Mouse (Mus musculus) midbrain, postnatal 0 days (tissue): ENCODE results near the gene Ano2. TPM values are rescaled to one million over a fixed set of nuclear protein-coding genes. Genes with fewer than 3 reads are reported as not detected.

Source experiments
- ATAC-seq: fragments of 200-750 bp; cut with Nextera tagmentation; 2 replicates; pipeline ENCODE4 v1.8.0; 2017; ENCODE audit warnings: moderate number of reproducible peaks, mild to moderate bottlenecking, moderate TSS enrichment, moderate library complexity; ENCODE audit not compliant: low FRiP score
- DNase-seq: peaks from one replicate; pipeline ENCODE4 v3.0.0-alpha.2; 2015; ENCODE audit warnings: low spot score
- H3K27ac ChIP-seq: fragments of 300-500 bp; sonication (generic); 2 replicates; pipeline ENCODE4 v1.5.1; 2014; ENCODE audit warnings: low read depth, mild to moderate bottlenecking, low read length, mixed read lengths
- H3K27me3 ChIP-seq: fragments of 300-500 bp; sonication (generic); 2 replicates; pipeline ENCODE4 v1.6.1; 2014; ENCODE audit warnings: low read length, control low read depth, mixed read lengths; ENCODE audit not compliant: insufficient read depth
- H3K36me3 ChIP-seq: fragments of 300-500 bp; sonication (generic); 2 replicates; pipeline ENCODE4 v1.6.1; 2014; ENCODE audit warnings: low read length, control low read depth, mixed read lengths; ENCODE audit not compliant: insufficient read depth
- H3K4me1 ChIP-seq: fragments of 300-500 bp; sonication (generic); 2 replicates; pipeline ENCODE4 v1.6.1; 2014; ENCODE audit warnings: mild to moderate bottlenecking, control low read depth, antibody characterized with exemption, low read length, mixed read lengths; ENCODE audit not compliant: insufficient read depth
- H3K4me2 ChIP-seq: fragments of 300-500 bp; sonication (generic); 2 replicates; pipeline ENCODE4 v1.6.1; 2014; ENCODE audit warnings: low read depth, mild to moderate bottlenecking, low read length, mixed read lengths; ENCODE audit not compliant: poor library complexity, severe bottlenecking
- H3K4me3 ChIP-seq: fragments of 300-500 bp; sonication (generic); 2 replicates; pipeline ENCODE4 v1.5.1; 2014; ENCODE audit warnings: low read depth, mild to moderate bottlenecking, low read length, moderate library complexity
- H3K9ac ChIP-seq: fragments of 300-500 bp; sonication (generic); replicated peaks from 2 replicates; pipeline ENCODE4 v1.6.1; 2014; ENCODE audit warnings: mild to moderate bottlenecking, low read length, moderate library complexity, mixed read lengths; ENCODE audit not compliant: poor library complexity, severe bottlenecking
- H3K9me3 ChIP-seq: fragments of 300-500 bp; sonication (generic); 2 replicates; pipeline ENCODE4 v1.6.1; 2016; ENCODE audit warnings: low read length, control low read depth
- CTCF ChIP-seq: IDR thresholded peaks from 2 replicates; pipeline ENCODE4 v1.5.1; 2016; ENCODE audit warnings: antibody characterized with exemption, mild to moderate bottlenecking
- WGBS: fragments of 180-500 bp; shearing (Covaris S2); extraction: QIAGEN DNeasy Blood & Tissue Kit; methylation state at CpG from one replicate; pipeline ENCODE4 v1.1.7; 2014; 5-methylcytosine and 5-hydroxymethylcytosine counted together
- polyA plus RNA-seq: library from polyadenylated mRNA; unstranded; fragments of >200 nt; fragmentation: Nextera tagmentation; extraction: Ambion mirVana; gene quantifications from 2 replicates; pipeline ENCODE4 v1.2.1, GENCODE M21; 2015
- total RNA-seq: library from RNA; depleted of rRNA; stranded (reverse); fragments of >200 nt; gene quantifications from 2 replicates; pipeline ENCODE4 v1.2.3, GENCODE M21; 2014

Ano2 gene
- total and polyA plus RNA-seq, 2 experiments from 2014 or later, result 0.77 to 0.98 TPM

DNA sequence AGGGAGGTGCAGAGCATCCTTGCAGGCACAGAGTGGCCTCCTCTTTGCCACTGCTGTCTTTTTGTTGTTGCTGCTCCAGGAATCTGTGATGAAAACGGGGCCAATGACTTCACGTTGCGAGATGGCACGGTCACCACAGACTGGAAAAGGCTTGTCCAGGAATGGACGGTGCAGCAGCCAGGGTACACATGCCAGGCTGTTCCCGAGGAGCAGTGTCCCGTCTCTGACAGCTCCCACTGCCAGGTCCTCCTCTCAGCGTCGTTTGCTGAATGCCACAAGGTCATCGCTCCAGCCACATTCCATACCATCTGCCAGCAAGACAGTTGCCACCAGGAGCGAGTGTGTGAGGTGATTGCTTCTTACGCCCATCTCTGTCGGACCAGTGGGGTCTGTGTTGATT is 33.3 kb upstream of the Ano2 start:
- Histone ChIP-seq H3K4me1 (no peaks in the 10 kb centered on the region), H3K36me3 (no peaks in the 10 kb centered on the region), H3K9me3 (no peaks in the 10 kb centered on the region), H3K9ac (no peak overlapping the region), H3K4me3 (no peak overlapping the region), H3K27ac (no peak overlapping the region), H3K4me2 (no peak overlapping the region), H3K27me3 (no peaks in the 10 kb centered on the region)
- WGBS, result 85% methylated on average over 13 of the region's 13 CpGs
- ATAC-seq (no peak), DNase-seq (no peak)
- TF ChIP-seq CTCF, result no peak

DNA sequence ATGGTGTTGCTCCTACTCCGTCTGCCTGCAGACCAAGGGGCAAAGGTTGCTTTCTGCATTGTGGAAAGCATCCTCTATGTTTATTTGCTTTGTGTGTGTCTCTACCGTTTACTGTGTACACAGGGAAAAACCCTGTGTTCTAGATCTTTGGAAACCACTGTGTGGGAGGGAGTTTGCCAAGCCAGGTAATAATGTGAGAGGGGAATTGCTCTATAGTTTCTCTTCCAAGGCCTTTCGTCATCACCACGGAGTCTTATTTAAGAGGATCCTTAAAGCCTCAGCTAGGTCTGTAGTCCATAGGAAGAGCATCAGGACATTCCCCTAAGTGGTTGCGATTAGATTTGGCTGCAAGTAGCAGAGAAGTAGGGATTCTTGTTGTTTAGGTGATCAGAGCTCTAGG is 32.3 kb upstream of the Ano2 start:
- DNase-seq (no peak), ATAC-seq (no peak)
- no peaks in the 10 kb centered on the region for H3K27me3 ChIP-seq
- no peaks in the 10 kb centered on the region for H3K4me1 ChIP-seq
- no peak overlapping the region for H3K9ac ChIP-seq
- H3K4me2 ChIP-seq, result no peak overlapping the region
- H3K4me3 ChIP-seq, result no peak overlapping the region
- no peaks in the 10 kb centered on the region for H3K9me3 ChIP-seq
- no peak overlapping the region for H3K27ac ChIP-seq
- 92% methylated on average over 5 of the region's 5 CpGs for WGBS
- no peak for TF ChIP-seq CTCF
- no peaks in the 10 kb centered on the region for H3K36me3 ChIP-seq

DNA sequence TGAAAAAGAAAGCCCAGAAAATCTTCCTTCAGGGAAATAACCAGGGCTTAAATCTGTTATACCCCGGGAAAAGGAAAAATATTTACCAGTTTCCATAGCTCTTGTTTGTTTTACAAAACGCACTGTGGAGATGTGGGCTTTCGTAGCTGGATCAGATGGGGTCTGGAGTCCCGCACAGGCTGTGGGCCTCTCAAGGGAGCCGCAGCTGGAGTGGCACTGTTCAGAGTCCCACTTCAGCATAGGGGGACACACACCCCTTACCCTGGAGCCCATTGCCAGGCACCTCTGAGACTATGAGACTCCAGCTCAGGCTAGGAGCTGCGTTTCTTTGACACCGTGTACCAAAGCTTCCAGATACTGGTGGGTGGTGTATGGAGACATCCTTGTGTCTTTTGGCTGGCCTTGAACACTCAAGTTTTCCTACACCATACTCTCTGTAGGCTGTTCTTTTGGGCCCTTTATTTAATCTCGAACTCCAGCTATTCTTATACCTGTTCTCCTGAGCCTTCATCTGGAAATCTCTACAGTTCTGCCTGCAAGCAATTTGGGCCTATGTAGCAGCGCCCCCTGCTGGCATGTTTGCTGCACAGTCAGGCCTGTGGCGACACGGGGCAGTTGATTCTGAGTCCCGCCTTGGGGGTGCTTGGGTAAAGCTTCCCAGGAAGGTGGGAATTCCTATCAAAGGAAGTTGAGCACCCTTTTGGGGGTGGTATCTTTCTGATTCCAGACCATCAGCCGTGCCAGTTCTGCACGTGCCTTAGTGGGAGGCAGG is 28.9 kb upstream of the Ano2 start:
- no peak for ATAC-seq
- peak; percentile 80 for TF ChIP-seq CTCF
- H3K27me3 ChIP-seq, result no peaks in the 10 kb centered on the region
- H3K27ac ChIP-seq, result no peak overlapping the region
- no peak overlapping the region for H3K4me3 ChIP-seq
- no peak overlapping the region for H3K9ac ChIP-seq
- whole genome bisulfite sequencing, result 47% methylated on average over 14 of the region's 14 CpGs
- H3K36me3 ChIP-seq, result no peaks in the 10 kb centered on the region
- H3K4me2 ChIP-seq, result no peak overlapping the region
- no peaks in the 10 kb centered on the region for H3K9me3 ChIP-seq
- H3K4me1 ChIP-seq, result no peaks in the 10 kb centered on the region
- peak; percentile 72 for DNase-seq

DNA sequence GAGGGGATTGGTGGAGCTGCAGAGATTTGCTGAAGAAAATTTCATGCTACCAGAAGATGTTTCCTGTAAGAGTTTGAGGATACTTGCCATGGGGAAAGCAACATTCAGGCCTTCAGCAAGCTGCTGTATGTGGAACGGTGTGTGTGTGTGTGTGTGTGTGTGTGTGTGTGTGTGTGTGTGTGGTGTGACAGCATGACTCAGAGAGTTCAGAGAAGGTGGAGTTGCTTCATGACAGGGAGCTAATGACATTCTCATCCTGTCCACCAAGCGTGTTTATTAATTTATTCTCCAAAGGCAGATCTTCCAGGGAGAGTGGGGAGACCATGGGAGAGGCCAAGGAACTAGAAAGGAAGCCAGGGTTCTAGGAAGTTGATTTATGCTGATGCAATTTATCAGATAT is 26.3 kb upstream of the Ano2 start:
- DNase-seq, result no peak
- ATAC-seq, result no peak
- H3K9ac ChIP-seq, result no peak overlapping the region
- no peaks in the 10 kb centered on the region for H3K4me1 ChIP-seq
- H3K4me2 ChIP-seq, result no peak overlapping the region
- 82% methylated on average over 2 of the region's 2 CpGs for WGBS
- H3K27me3 ChIP-seq, result no peaks in the 10 kb centered on the region
- H3K4me3 ChIP-seq, result no peak overlapping the region
- no peaks in the 10 kb centered on the region for H3K36me3 ChIP-seq
- H3K9me3 ChIP-seq, result no peaks in the 10 kb centered on the region
- no peak for TF ChIP-seq CTCF
- H3K27ac ChIP-seq, result no peak overlapping the region

DNA sequence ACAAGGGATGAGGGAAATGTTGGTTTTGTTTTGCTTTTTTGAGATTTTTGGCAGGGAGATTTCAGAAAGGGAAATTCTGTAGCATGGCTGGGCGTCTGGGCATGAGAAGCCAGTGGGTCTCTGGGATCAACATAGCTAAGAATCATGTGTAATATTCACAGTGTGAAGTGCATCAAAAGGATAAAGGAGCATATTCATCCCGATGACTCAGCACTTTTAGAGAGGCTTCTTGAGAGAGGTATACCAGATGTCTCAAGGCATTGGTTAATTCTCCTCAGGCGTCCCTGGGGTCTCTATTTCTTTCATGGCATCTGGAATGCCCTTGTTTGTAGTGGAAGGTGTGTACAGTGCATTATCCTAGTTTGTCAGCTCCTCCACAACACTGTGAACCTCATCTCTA is 18.4 kb upstream of the Ano2 start:
- no peaks in the 10 kb centered on the region for H3K36me3 ChIP-seq
- DNase-seq (no peak), ATAC-seq (no peak)
- H3K27me3 ChIP-seq, result no peaks in the 10 kb centered on the region
- no peak for TF ChIP-seq CTCF
- no peak overlapping the region for H3K4me3 ChIP-seq
- H3K9ac ChIP-seq, result no peak overlapping the region
- no peaks in the 10 kb centered on the region for H3K9me3 ChIP-seq
- H3K4me1 ChIP-seq, result no peaks in the 10 kb centered on the region
- no peak overlapping the region for H3K4me2 ChIP-seq
- WGBS, result 88% methylated on average over 3 of the region's 3 CpGs
- no peak overlapping the region for H3K27ac ChIP-seq

DNA sequence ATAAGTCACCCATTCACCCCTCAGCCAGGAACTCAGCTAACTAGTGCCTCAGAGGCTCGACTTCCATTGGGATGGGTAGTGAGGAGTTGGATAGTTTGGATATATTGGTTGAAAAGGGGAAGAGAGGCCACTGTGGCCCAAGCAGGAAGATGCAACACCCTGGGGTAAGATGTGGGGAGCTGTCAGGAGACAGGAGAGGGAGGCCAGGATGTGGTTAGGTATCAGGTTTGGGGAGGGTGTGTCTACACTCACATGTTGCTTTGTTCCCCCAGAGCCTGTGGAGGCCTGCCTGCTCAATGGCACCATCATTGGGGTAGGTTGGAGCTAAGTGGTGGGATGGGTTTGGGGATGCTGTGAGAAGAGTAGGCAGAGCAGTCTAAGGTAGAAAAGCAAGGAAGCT is 11.7 kb upstream of the Ano2 start:
- no peak overlapping the region for H3K27ac ChIP-seq
- no peaks in the 10 kb centered on the region for H3K36me3 ChIP-seq
- no peak overlapping the region for H3K4me2 ChIP-seq
- H3K9ac ChIP-seq, result no peak overlapping the region
- ATAC-seq (no peak), DNase-seq (no peak)
- no peaks in the 10 kb centered on the region for H3K27me3 ChIP-seq
- no peaks in the 10 kb centered on the region for H3K9me3 ChIP-seq
- H3K4me3 ChIP-seq, result no peak overlapping the region
- 71% methylated on average over 1 of the region's 1 CpGs for WGBS
- no peaks in the 10 kb centered on the region for H3K4me1 ChIP-seq
- no peak for TF ChIP-seq CTCF
